Mouse (Mus musculus) heart, postnatal 0 days (tissue): ENCODE results near the gene Nadk2.

Source experiments
- CTCF ChIP-seq: IDR thresholded peaks from 2 replicates; pipeline ENCODE4 v1.5.1; 2016; ENCODE audit warnings: antibody characterized with exemption, control low read depth, low read depth
- EP300 ChIP-seq: IDR thresholded peaks from 2 replicates; pipeline ENCODE4 v1.6.1; 2016; ENCODE audit warnings: antibody characterized with exemption, low read depth

- no peak for TF ChIP-seq CTCF
- no peak for TF ChIP-seq EP300
Observed at GRCm38 (mm10) chr15:9139447-9139846, 68.4 kb downstream of the Nadk2 start.
